ENCODE assay signal across 10 mouse cellular contexts in genomic region chr4:117608265-117608664, GRCm38 (mm10). TPM values are rescaled to one million over a fixed set of nuclear protein-coding genes. Genes with fewer than 3 reads are reported as not detected.
DNase-seq lines count a peak whose midpoint lies in the region; ATAC-seq and TF ChIP-seq lines count a peak whose summit lies in the region.
"Had no signal": no experiment of that assay in that cellular context is flagged by ENCODE, and none has a peak within 500 bp of the region (broad histone marks: within the 10 kb centered on the region; RNA-seq: fewer than 3 reads in every experiment).

No protein-coding gene starts in this region.

- H3K4me2 ChIP-seq in hindbrain, embryonic 13.5 days: no peak overlapping the region
- H3K4me2 ChIP-seq in hindbrain, embryonic 11.5 days (replicated peaks; ENCODE audit: low read depth, low read length): no peak overlapping the region
- H3K4me2 ChIP-seq: liver, embryonic 13.5 days had no signal

- no peak for TF ChIP-seq CTCF in Patski (IDR thresholded peaks at IDR 0.05)

- CTCF ChIA-PET in Patski (lab: Charles Lee): interaction anchor here (1.2 kb wide), 1 partner anchor 24 kb away, joined by 3 read pairs; no protein-coding TSS in a partner anchor

- no peak for DNase-seq in hindbrain, embryonic 11.5 days (ENCODE audit: low spot score)
- peak; percentile 38 for DNase-seq in Patski (ENCODE audit: low read depth, low spot score)
- peak; percentile 32 for DNase-seq in cerebellum, adult 11-12 months
- DNase-seq in heart, postnatal 14 days: peak; percentile 15 to 37
- DNase-seq in embryo, embryonic 10.5 days (ENCODE audit: low spot score): no peak
- no peak for DNase-seq in ovary, postnatal 10 days (ENCODE audit: low spot score)
- no peak for DNase-seq in urinary bladder, adult 18-20 months (ENCODE audit: low spot score in 2 of 2)
- DNase-seq: liver, embryonic 13.5 days had no signal

- H3K4me3 ChIP-seq in hindbrain, embryonic 13.5 days: no peak overlapping the region
- H3K4me3 ChIP-seq in hindbrain, embryonic 11.5 days (ENCODE audit: low read depth, low read length): no peak overlapping the region
- H3K4me3 ChIP-seq: liver, embryonic 13.5 days; myocyte had no signal

- intact Hi-C loops in heart, postnatal 14 days (cut with DNase I): no loop called here

- H3K27me3 ChIP-seq in hindbrain, embryonic 13.5 days: no peaks in the 10 kb centered on the region
- H3K27me3 ChIP-seq in hindbrain, embryonic 11.5 days (ENCODE audit: control insufficient read depth, insufficient read depth, low read length): no peaks in the 10 kb centered on the region
- H3K27me3 ChIP-seq in Patski: no peaks in the 10 kb centered on the region
- H3K27me3 ChIP-seq: liver, embryonic 13.5 days had no signal

- peak overlapping the region; percentile 14; the same call in 1 of the 2 replicates for H3K27ac ChIP-seq in hindbrain, embryonic 13.5 days
- no peak overlapping the region for H3K27ac ChIP-seq in hindbrain, embryonic 11.5 days (ENCODE audit: low read depth, low read length)
- H3K27ac ChIP-seq: liver, embryonic 13.5 days had no signal

- ATAC-seq in hindbrain, embryonic 13.5 days (ENCODE audit: low FRiP score): no peak
- ATAC-seq in hindbrain, embryonic 11.5 days (ENCODE audit: low FRiP score): no peak
- no peak for ATAC-seq in Patski

- in situ Hi-C loops in Patski (cut with MboI; ENCODE audit: low pct_unique_long_range_greater_than_20kb): no loop called here

- no peaks in the 10 kb centered on the region for H3K9me3 ChIP-seq in hindbrain, embryonic 13.5 days
- H3K9me3 ChIP-seq in hindbrain, embryonic 11.5 days (ENCODE audit: control insufficient read depth, low read length): no peaks in the 10 kb centered on the region
- H3K9me3 ChIP-seq: liver, embryonic 13.5 days had no signal

- WGBS in hindbrain, embryonic 13.5 days: 45% methylated on average over 9 of the region's 9 CpGs
- 82% methylated on average over 9 of the region's 9 CpGs for WGBS in hindbrain, embryonic 11.5 days

- 0 out of 2 replicates have a peak overlapping the region, but pooled peaks have one; percentile 9 for H3K9ac ChIP-seq in hindbrain, embryonic 13.5 days
- no peak overlapping the region for H3K9ac ChIP-seq in hindbrain, embryonic 11.5 days (ENCODE audit: low read depth, low read length)
- H3K9ac ChIP-seq: liver, embryonic 13.5 days had no signal

- H3K36me3 ChIP-seq in hindbrain, embryonic 13.5 days: peaks cover 29% of the 10 kb centered on the region
- no peaks in the 10 kb centered on the region for H3K36me3 ChIP-seq in hindbrain, embryonic 11.5 days (ENCODE audit: control insufficient read depth, insufficient read depth, low read length)

- H3K4me1 ChIP-seq in hindbrain, embryonic 13.5 days (replicated peaks): peaks cover 56% of the 10 kb centered on the region
- H3K4me1 ChIP-seq in hindbrain, embryonic 11.5 days (replicated peaks; ENCODE audit: control insufficient read depth, insufficient read depth, low read length): peaks cover 13% of the 10 kb centered on the region; the same call in 1 of the 2 replicates

- POLR2A ChIA-PET in Patski (lab: Charles Lee): no interaction called here

RNA-seq across cellular contexts. Expression of gene Eri3, which starts 58.1 kb away (rescaled TPM):
- 205 and 214 TPM in 2 replicates for polyA plus RNA-seq in hindbrain, embryonic 13.5 days (2015; fragmentation: Nextera tagmentation; extraction: Ambion mirVana)
- 110 and 119 TPM in 2 replicates for polyA plus RNA-seq in hindbrain, embryonic 11.5 days (2014; fragmentation: Nextera tagmentation; extraction: Ambion mirVana)
- 108 TPM for polyA plus RNA-seq in Patski (2021)
- total RNA-seq in heart, postnatal 14 days (2021): 10 to 100 TPM; 75.4 to 82.6 TPM

Comparison
In these comparisons a context has a peak if more than half of its experiments do, and no peak if none do; other contexts are left out.
1. DNase-seq: peak in Patski (single experiment), cerebellum, adult 11-12 months (single experiment) and heart, postnatal 14 days (2 of 2); none in hindbrain, embryonic 11.5 days (single experiment), embryo, embryonic 10.5 days (single experiment), ovary, postnatal 10 days (single experiment) and urinary bladder, adult 18-20 months (0 of 2).